Mouse (Mus musculus): Measurements from ENCODE around the gene Ranbp9.

- TF ChIP-seq CTCF (IDR thresholded peaks at IDR 0.05; ENCODE audit: extremely low read depth, insufficient read length, insufficient replicate concordance, low read depth, low read length) (no peak), POLR2A (IDR thresholded peaks at IDR 0.05; ENCODE audit: low read depth, low read length) (no peak)
Observed at GRCm38 (mm10) chr13:43385321-43385720, 95.8 kb downstream of the Ranbp9 start.

Data from small intestine, adult 2 months (tissue).